Mouse (Mus musculus) gastrocnemius, postnatal 4 days (tissue): ENCODE data around the gene Pigf. TPM values are rescaled to one million over a fixed set of nuclear protein-coding genes. Genes with fewer than 3 reads are reported as not detected.

Experiments
- DNase-seq, 2 experiments: peaks; one replicate each; pipeline ENCODE4 v3.0.0; 2021 to 2022; ENCODE audit warnings: low spot score in 2 of 2, mixed read lengths in 2 of 2
- total RNA-seq, 2 experiments: library from RNA; stranded (reverse); gene quantifications; 2 replicates each; pipeline ENCODE4 v1.2.3; 2021

Pigf gene
- total RNA-seq, 2 experiments from 2014 or later = 4.5 to 5.8 TPM

- DNase-seq = no peak
Observed at GRCm38 (mm10) chr17:87036141-87037073, 11.2 kb upstream of the Pigf start.

- DNase-seq = peak in 1 of 2 experiments; percentile 18
Observed at GRCm38 (mm10) chr17:87024491-87025242, 539 bp downstream of the Pigf start.

- no peak for DNase-seq
Observed at GRCm38 (mm10) chr17:87019692-87020091, 5.5 kb downstream of the Pigf start.

- DNase-seq = peak in 1 of 2 experiments; percentile 22
Observed at GRCm38 (mm10) chr17:87011301-87012019, 13.7 kb downstream of the Pigf start.

GRCm38 (mm10) chr17:87008950-87009349 is 16.3 kb downstream of the Pigf start:
- no peak for DNase-seq

GRCm38 (mm10) chr17:86997323-86997722 is 27.9 kb downstream of the Pigf start:
- no peak for DNase-seq

- no peak for DNase-seq
Observed at GRCm38 (mm10) chr17:86991306-86991705, 33.9 kb downstream of the Pigf start.

GRCm38 (mm10) chr17:86988601-86989184 is 36.5 kb downstream of the Pigf start:
- peak in 1 of 2 experiments; percentile 65 for DNase-seq

- DNase-seq = no peak
Observed at GRCm38 (mm10) chr17:86988161-86988560, 37.0 kb downstream of the Pigf start.

GRCm38 (mm10) chr17:86986449-86987138 is 38.6 kb downstream of the Pigf start:
- no peak for DNase-seq

- DNase-seq = peak; percentile 14 to 37
Observed at GRCm38 (mm10) chr17:86982497-86982896, 42.7 kb downstream of the Pigf start.

GRCm38 (mm10) chr17:86981701-86982100 is 43.5 kb downstream of the Pigf start:
- no peak for DNase-seq

GRCm38 (mm10) chr17:86981205-86981604 is 44.0 kb downstream of the Pigf start:
- DNase-seq = no peak

- DNase-seq = no peak
Observed at GRCm38 (mm10) chr17:86978496-86978895, 46.7 kb downstream of the Pigf start.

- no peak for DNase-seq
Observed at GRCm38 (mm10) chr17:86976387-86976786, 48.8 kb downstream of the Pigf start.

GRCm38 (mm10) chr17:86973097-86973496 is 52.1 kb downstream of the Pigf start:
- no peak for DNase-seq

- DNase-seq = no peak
Observed at GRCm38 (mm10) chr17:86971860-86972259, 53.3 kb downstream of the Pigf start.

GRCm38 (mm10) chr17:86971036-86971435 is 54.2 kb downstream of the Pigf start:
- DNase-seq = no peak

GRCm38 (mm10) chr17:86970026-86970750 is 55.0 kb downstream of the Pigf start:
- no peak for DNase-seq

GRCm38 (mm10) chr17:86969582-86969981 is 55.6 kb downstream of the Pigf start:
- DNase-seq = no peak
